Mouse (Mus musculus): ENCODE results near the gene 9530068E07Rik. TPM values are rescaled to one million over a fixed set of nuclear protein-coding genes. Genes with fewer than 3 reads are reported as not detected.
A peak's percentile ranks its signal among the peaks of the same experiment; 100 is the strongest.
"Not testable (repeated sequence)": the region's sequence is repeated elsewhere in the genome, so short reads cannot be mapped to it uniquely, and the experiment has no call there.

9530068E07Rik gene
- total RNA-seq, 2 experiments from 2014 or later, result 113 to 116 TPM

GRCm38 (mm10) chr11:52374340-52374739, 21.9 kb upstream of the 9530068E07Rik start:
- DNase-seq, result peak; percentile 84

GRCm38 (mm10) chr11:52377579-52377978, 18.6 kb upstream of the 9530068E07Rik start:
- peak; percentile 47 for DNase-seq

GRCm38 (mm10) chr11:52379241-52379640, 17.0 kb upstream of the 9530068E07Rik start:
- DNase-seq, result no peak

- no peak for DNase-seq
Observed at GRCm38 (mm10) chr11:52383741-52384140, 12.5 kb upstream of the 9530068E07Rik start.

- no peak for DNase-seq
Observed at GRCm38 (mm10) chr11:52384667-52385066, 11.6 kb upstream of the 9530068E07Rik start.

- DNase-seq, result no peak
Observed at GRCm38 (mm10) chr11:52386892-52387291, 9.3 kb upstream of the 9530068E07Rik start.

- DNase-seq, result no peak
Observed at GRCm38 (mm10) chr11:52388150-52388549, 8.1 kb upstream of the 9530068E07Rik start.

GRCm38 (mm10) chr11:52388979-52389378, 7.2 kb upstream of the 9530068E07Rik start:
- DNase-seq, result not testable (repeated sequence)

GRCm38 (mm10) chr11:52389933-52390332, 6.3 kb upstream of the 9530068E07Rik start:
- DNase-seq, result no peak

GRCm38 (mm10) chr11:52394494-52394893, 1.7 kb upstream of the 9530068E07Rik start:
- DNase-seq, result no peak

- no peak for DNase-seq
Observed at GRCm38 (mm10) chr11:52395343-52395742, 885 bp upstream of the 9530068E07Rik start.

- no peak for DNase-seq
Observed at GRCm38 (mm10) chr11:52396597-52397188, 465 bp downstream of the 9530068E07Rik start.

GRCm38 (mm10) chr11:52397385-52397987, 1.3 kb downstream of the 9530068E07Rik start:
- no peak for DNase-seq

- no peak for DNase-seq
Observed at GRCm38 (mm10) chr11:52401476-52401875, 5.2 kb downstream of the 9530068E07Rik start.

GRCm38 (mm10) chr11:52402566-52402965, 6.3 kb downstream of the 9530068E07Rik start:
- no peak for DNase-seq

GRCm38 (mm10) chr11:52404209-52404608, 8.0 kb downstream of the 9530068E07Rik start:
- no peak for DNase-seq

- no peak for DNase-seq
Observed at GRCm38 (mm10) chr11:52405196-52405688, 9.0 kb downstream of the 9530068E07Rik start.

GRCm38 (mm10) chr11:52409316-52409715, 13.1 kb downstream of the 9530068E07Rik start:
- no peak for DNase-seq

- DNase-seq, result no peak
Observed at GRCm38 (mm10) chr11:52418358-52418757, 22.1 kb downstream of the 9530068E07Rik start.

GRCm38 (mm10) chr11:52419246-52419645, 23.0 kb downstream of the 9530068E07Rik start:
- no peak for DNase-seq

GRCm38 (mm10) chr11:52419861-52420260, 23.6 kb downstream of the 9530068E07Rik start:
- DNase-seq, result no peak

GRCm38 (mm10) chr11:52420296-52421052, 24.2 kb downstream of the 9530068E07Rik start:
- no peak for DNase-seq

GRCm38 (mm10) chr11:52421053-52421778, 25.0 kb downstream of the 9530068E07Rik start:
- DNase-seq, result peak; percentile 77

All from heart, postnatal 4 days (tissue).